Mouse (Mus musculus): Measurements from ENCODE around the gene Gm14569. TPM values are rescaled to one million over a fixed set of nuclear protein-coding genes. Genes with fewer than 3 reads are reported as not detected.

The Gm14569 gene
- not detected in 2 replicates for polyA plus RNA-seq (2014; fragmentation: Nextera tagmentation; extraction: Ambion mirVana)

DNA sequence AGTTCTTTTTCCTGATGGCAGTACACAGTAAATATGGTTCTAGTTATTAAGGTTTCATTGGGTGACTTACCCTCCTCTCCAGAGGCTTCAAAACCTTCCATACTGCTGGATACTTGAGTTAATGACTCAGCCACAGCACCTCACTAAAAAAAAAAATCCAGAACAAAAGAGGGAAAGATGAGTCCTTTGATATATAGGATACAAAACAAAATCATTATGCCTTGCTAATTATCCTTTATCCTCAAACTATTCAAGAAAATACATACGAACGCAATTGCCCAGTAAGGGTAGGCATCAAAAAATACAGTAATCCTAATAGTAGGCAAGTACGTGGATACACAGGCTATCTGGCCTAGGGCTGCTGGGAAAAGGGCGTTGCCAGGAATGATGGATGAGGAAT is at the start of gene Gm14569:
Gene Gm14569 (minus strand): TSS at position 101 of the 400 bp plus-strand sequence.
- no peaks in the 10 kb centered on the region for H3K4me1 ChIP-seq (ENCODE audit: control insufficient read depth, insufficient read depth, low read length)
- ATAC-seq (ENCODE audit: insufficient number of reproducible peaks, insufficient read depth, low FRiP score, low read depth), result no peak
- H3K9ac ChIP-seq (replicated peaks; ENCODE audit: low read depth, low read length), result no peak within 1 kb of the TSS
- H3K27ac ChIP-seq (ENCODE audit: low read length), result no peak within 1 kb of the TSS
- H3K27me3 ChIP-seq (ENCODE audit: control insufficient read depth, insufficient read depth, low read length), result no peaks in the 10 kb centered on the region
- H3K4me3 ChIP-seq (ENCODE audit: low read depth, low read length), result no peak within 1 kb of the TSS
- H3K9me3 ChIP-seq (ENCODE audit: control insufficient read depth, low read depth, low read length), result no peaks in the 10 kb centered on the region
- 86% methylated on average over 4 of the region's 4 CpGs for WGBS
- no peaks in the 10 kb centered on the region for H3K36me3 ChIP-seq (ENCODE audit: control insufficient read depth, insufficient read depth, low read length)
- H3K4me2 ChIP-seq (replicated peaks; ENCODE audit: low read depth, low read length), result no peak within 1 kb of the TSS

DNA sequence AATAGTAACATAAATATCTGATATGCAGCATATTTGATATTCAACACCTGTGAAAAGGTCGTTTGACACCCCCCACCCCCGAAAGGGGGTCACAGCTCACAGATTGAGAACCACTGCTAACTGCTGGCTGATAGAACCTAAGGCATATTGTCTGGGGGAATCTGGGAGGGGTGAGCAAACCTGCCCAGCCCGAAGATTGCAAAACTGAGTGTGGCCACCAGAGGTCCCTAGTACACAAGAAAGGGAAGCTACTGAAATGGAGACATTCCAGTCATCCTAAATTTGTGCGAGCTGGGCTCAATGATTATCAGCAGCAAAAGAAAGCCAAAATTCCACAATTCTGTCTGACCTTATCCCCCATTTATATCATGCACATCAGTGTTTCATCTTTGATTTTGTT is 42.9 kb upstream of the Gm14569 start:
- H3K4me2 ChIP-seq (replicated peaks; ENCODE audit: low read depth, low read length), result no peak overlapping the region
- no peaks in the 10 kb centered on the region for H3K9me3 ChIP-seq (ENCODE audit: control insufficient read depth, low read depth, low read length)
- H3K36me3 ChIP-seq (ENCODE audit: control insufficient read depth, insufficient read depth, low read length), result no peaks in the 10 kb centered on the region
- ATAC-seq (ENCODE audit: insufficient number of reproducible peaks, insufficient read depth, low FRiP score, low read depth), result no peak
- H3K4me1 ChIP-seq (ENCODE audit: control insufficient read depth, insufficient read depth, low read length), result no peaks in the 10 kb centered on the region
- H3K4me3 ChIP-seq (ENCODE audit: low read depth, low read length), result no peak overlapping the region
- H3K27ac ChIP-seq (ENCODE audit: low read length), result no peak overlapping the region
- no peaks in the 10 kb centered on the region for H3K27me3 ChIP-seq (ENCODE audit: control insufficient read depth, insufficient read depth, low read length)
- WGBS, result 13% methylated on average over 4 of the region's 4 CpGs
- H3K9ac ChIP-seq (replicated peaks; ENCODE audit: low read depth, low read length), result no peak overlapping the region

GRCm38 (mm10) chrX:36533744-36534143 is 42.1 kb upstream of the Gm14569 start:
- H3K36me3 ChIP-seq (ENCODE audit: control insufficient read depth, insufficient read depth, low read length), result no peaks in the 10 kb centered on the region
- no peak for ATAC-seq (ENCODE audit: insufficient number of reproducible peaks, insufficient read depth, low FRiP score, low read depth)
- H3K4me2 ChIP-seq (replicated peaks; ENCODE audit: low read depth, low read length), result no peak overlapping the region
- H3K4me1 ChIP-seq (ENCODE audit: control insufficient read depth, insufficient read depth, low read length), result no peaks in the 10 kb centered on the region
- WGBS, result 63% methylated on average over 4 of the region's 4 CpGs
- no peaks in the 10 kb centered on the region for H3K27me3 ChIP-seq (ENCODE audit: control insufficient read depth, insufficient read depth, low read length)
- no peak overlapping the region for H3K9ac ChIP-seq (replicated peaks; ENCODE audit: low read depth, low read length)
- no peak overlapping the region for H3K4me3 ChIP-seq (ENCODE audit: low read depth, low read length)
- H3K27ac ChIP-seq (ENCODE audit: low read length), result no peak overlapping the region
- H3K9me3 ChIP-seq (ENCODE audit: control insufficient read depth, low read depth, low read length), result no peaks in the 10 kb centered on the region

DNA sequence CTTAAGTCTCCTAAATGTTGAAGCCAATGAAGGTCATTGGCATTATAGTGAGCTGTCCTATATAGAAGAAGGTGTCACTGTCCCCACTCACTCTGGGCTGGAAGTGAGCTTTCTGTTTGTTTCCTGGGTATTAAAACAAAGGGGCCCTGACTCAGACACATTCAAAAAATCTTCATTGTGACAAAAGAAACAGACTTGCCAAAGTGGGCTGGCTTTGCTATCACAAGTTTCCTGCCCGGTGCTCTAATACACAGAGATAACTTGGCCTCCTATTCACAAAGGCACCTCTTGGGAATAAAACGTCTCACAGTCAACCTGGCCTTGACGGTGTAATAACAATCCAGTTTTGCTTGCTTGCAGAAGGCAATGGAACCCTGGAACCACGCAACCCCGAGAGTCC is 38.6 kb upstream of the Gm14569 start:
- no peaks in the 10 kb centered on the region for H3K4me1 ChIP-seq (ENCODE audit: control insufficient read depth, insufficient read depth, low read length)
- H3K9ac ChIP-seq (replicated peaks; ENCODE audit: low read depth, low read length), result no peak overlapping the region
- no peaks in the 10 kb centered on the region for H3K36me3 ChIP-seq (ENCODE audit: control insufficient read depth, insufficient read depth, low read length)
- no peaks in the 10 kb centered on the region for H3K27me3 ChIP-seq (ENCODE audit: control insufficient read depth, insufficient read depth, low read length)
- no peaks in the 10 kb centered on the region for H3K9me3 ChIP-seq (ENCODE audit: control insufficient read depth, low read depth, low read length)
- H3K4me2 ChIP-seq (replicated peaks; ENCODE audit: low read depth, low read length), result no peak overlapping the region
- WGBS, result 71% methylated on average over 5 of the region's 5 CpGs
- H3K27ac ChIP-seq (ENCODE audit: low read length), result no peak overlapping the region
- H3K4me3 ChIP-seq (ENCODE audit: low read depth, low read length), result no peak overlapping the region
- ATAC-seq (ENCODE audit: insufficient number of reproducible peaks, insufficient read depth, low FRiP score, low read depth), result no peak

GRCm38 (mm10) chrX:36523729-36524128 is 32.1 kb upstream of the Gm14569 start:
- H3K27ac ChIP-seq (ENCODE audit: low read length), result no peak overlapping the region
- no peaks in the 10 kb centered on the region for H3K4me1 ChIP-seq (ENCODE audit: control insufficient read depth, insufficient read depth, low read length)
- WGBS, result 58% methylated on average over 5 of the region's 5 CpGs
- H3K9ac ChIP-seq (replicated peaks; ENCODE audit: low read depth, low read length), result no peak overlapping the region
- no peak overlapping the region for H3K4me2 ChIP-seq (replicated peaks; ENCODE audit: low read depth, low read length)
- H3K4me3 ChIP-seq (ENCODE audit: low read depth, low read length), result no peak overlapping the region
- H3K27me3 ChIP-seq (ENCODE audit: control insufficient read depth, insufficient read depth, low read length), result no peaks in the 10 kb centered on the region
- H3K9me3 ChIP-seq (ENCODE audit: control insufficient read depth, low read depth, low read length), result no peaks in the 10 kb centered on the region
- H3K36me3 ChIP-seq (ENCODE audit: control insufficient read depth, insufficient read depth, low read length), result no peaks in the 10 kb centered on the region
- ATAC-seq (ENCODE audit: insufficient number of reproducible peaks, insufficient read depth, low FRiP score, low read depth), result no peak

DNA sequence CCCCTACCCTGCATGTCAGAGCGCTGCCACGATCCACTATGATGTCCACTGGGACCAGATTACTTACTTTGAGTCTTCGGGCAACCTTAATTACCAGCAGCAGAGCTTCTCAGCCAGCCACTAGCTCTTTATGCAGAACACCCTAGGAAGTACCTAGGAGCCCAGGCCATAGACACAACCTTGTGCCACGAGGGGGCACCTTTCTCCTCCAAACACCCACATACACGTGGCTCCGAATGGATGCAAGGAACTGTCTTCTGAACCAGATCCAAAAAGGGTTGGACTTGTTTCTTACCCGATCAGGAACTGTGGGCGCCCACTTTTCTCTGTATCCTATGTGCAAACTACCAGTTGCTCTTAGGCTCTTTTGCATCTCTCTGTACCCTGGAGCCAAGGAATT is 22.1 kb upstream of the Gm14569 start:
- WGBS, result 54% methylated on average over 8 of the region's 8 CpGs
- H3K27me3 ChIP-seq (ENCODE audit: control insufficient read depth, insufficient read depth, low read length), result no peaks in the 10 kb centered on the region
- H3K9me3 ChIP-seq (ENCODE audit: control insufficient read depth, low read depth, low read length), result no peaks in the 10 kb centered on the region
- H3K27ac ChIP-seq (ENCODE audit: low read length), result no peak overlapping the region
- H3K4me3 ChIP-seq (ENCODE audit: low read depth, low read length), result no peak overlapping the region
- ATAC-seq (ENCODE audit: insufficient number of reproducible peaks, insufficient read depth, low FRiP score, low read depth), result no peak
- H3K4me1 ChIP-seq (ENCODE audit: control insufficient read depth, insufficient read depth, low read length), result no peaks in the 10 kb centered on the region
- no peak overlapping the region for H3K9ac ChIP-seq (replicated peaks; ENCODE audit: low read depth, low read length)
- H3K36me3 ChIP-seq (ENCODE audit: control insufficient read depth, insufficient read depth, low read length), result no peaks in the 10 kb centered on the region
- H3K4me2 ChIP-seq (replicated peaks; ENCODE audit: low read depth, low read length), result no peak overlapping the region

GRCm38 (mm10) chrX:36513231-36513630 is 21.6 kb upstream of the Gm14569 start:
- H3K27me3 ChIP-seq (ENCODE audit: control insufficient read depth, insufficient read depth, low read length), result no peaks in the 10 kb centered on the region
- H3K36me3 ChIP-seq (ENCODE audit: control insufficient read depth, insufficient read depth, low read length), result no peaks in the 10 kb centered on the region
- H3K9me3 ChIP-seq (ENCODE audit: control insufficient read depth, low read depth, low read length), result no peaks in the 10 kb centered on the region
- H3K27ac ChIP-seq (ENCODE audit: low read length), result no peak overlapping the region
- no peak overlapping the region for H3K4me3 ChIP-seq (ENCODE audit: low read depth, low read length)
- H3K4me2 ChIP-seq (replicated peaks; ENCODE audit: low read depth, low read length), result no peak overlapping the region
- WGBS, result 69% methylated on average over 9 of the region's 9 CpGs
- H3K4me1 ChIP-seq (ENCODE audit: control insufficient read depth, insufficient read depth, low read length), result no peaks in the 10 kb centered on the region
- no peak for ATAC-seq (ENCODE audit: insufficient number of reproducible peaks, insufficient read depth, low FRiP score, low read depth)
- no peak overlapping the region for H3K9ac ChIP-seq (replicated peaks; ENCODE audit: low read depth, low read length)

DNA sequence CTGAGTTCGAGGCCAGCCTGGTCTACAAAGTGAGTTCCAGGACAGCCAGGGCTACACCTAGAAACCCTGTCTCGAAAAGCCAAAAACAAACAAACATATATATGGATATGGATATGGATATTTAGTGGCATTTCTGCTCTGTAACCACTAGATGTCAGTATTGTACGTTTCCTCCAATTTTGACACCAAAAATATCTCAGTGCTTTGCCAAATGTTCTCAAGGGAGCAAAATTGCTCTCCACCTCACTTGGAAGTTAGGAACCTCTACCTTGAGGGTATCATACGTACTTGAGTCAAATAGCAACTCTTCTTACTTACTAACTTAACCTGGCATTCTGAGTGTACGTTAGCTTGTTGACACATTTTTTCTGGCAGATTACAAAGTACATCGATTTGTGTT is 15.2 kb upstream of the Gm14569 start:
- ATAC-seq (ENCODE audit: insufficient number of reproducible peaks, insufficient read depth, low FRiP score, low read depth), result no peak
- Histone ChIP-seq H3K27ac (ENCODE audit: low read length) (no peak overlapping the region), H3K36me3 (ENCODE audit: control insufficient read depth, insufficient read depth, low read length) (no peaks in the 10 kb centered on the region), H3K27me3 (ENCODE audit: control insufficient read depth, insufficient read depth, low read length) (no peaks in the 10 kb centered on the region), H3K4me3 (ENCODE audit: low read depth, low read length) (no peak overlapping the region), H3K9ac (replicated peaks; ENCODE audit: low read depth, low read length) (no peak overlapping the region), H3K9me3 (ENCODE audit: control insufficient read depth, low read depth, low read length) (no peaks in the 10 kb centered on the region), H3K4me2 (replicated peaks; ENCODE audit: low read depth, low read length) (no peak overlapping the region), H3K4me1 (ENCODE audit: control insufficient read depth, insufficient read depth, low read length) (no peaks in the 10 kb centered on the region)
- 50% methylated on average over 6 of the region's 6 CpGs for WGBS

- H3K27me3 ChIP-seq (ENCODE audit: control insufficient read depth, insufficient read depth, low read length), result no peaks in the 10 kb centered on the region
- ATAC-seq (ENCODE audit: insufficient number of reproducible peaks, insufficient read depth, low FRiP score, low read depth), result no peak
- H3K36me3 ChIP-seq (ENCODE audit: control insufficient read depth, insufficient read depth, low read length), result no peaks in the 10 kb centered on the region
- 26% methylated on average over 3 of the region's 3 CpGs for WGBS
- H3K9me3 ChIP-seq (ENCODE audit: control insufficient read depth, low read depth, low read length), result no peaks in the 10 kb centered on the region
- H3K4me1 ChIP-seq (ENCODE audit: control insufficient read depth, insufficient read depth, low read length), result no peaks in the 10 kb centered on the region
- H3K27ac ChIP-seq (ENCODE audit: low read length), result no peak overlapping the region
- H3K9ac ChIP-seq (replicated peaks; ENCODE audit: low read depth, low read length), result no peak overlapping the region
- H3K4me3 ChIP-seq (ENCODE audit: low read depth, low read length), result no peak overlapping the region
- no peak overlapping the region for H3K4me2 ChIP-seq (replicated peaks; ENCODE audit: low read depth, low read length)
Observed at GRCm38 (mm10) chrX:36489506-36489905, 2.1 kb downstream of the Gm14569 start.
